ENCODE assay signal across 8 mouse cellular contexts in the genomic region with DNA sequence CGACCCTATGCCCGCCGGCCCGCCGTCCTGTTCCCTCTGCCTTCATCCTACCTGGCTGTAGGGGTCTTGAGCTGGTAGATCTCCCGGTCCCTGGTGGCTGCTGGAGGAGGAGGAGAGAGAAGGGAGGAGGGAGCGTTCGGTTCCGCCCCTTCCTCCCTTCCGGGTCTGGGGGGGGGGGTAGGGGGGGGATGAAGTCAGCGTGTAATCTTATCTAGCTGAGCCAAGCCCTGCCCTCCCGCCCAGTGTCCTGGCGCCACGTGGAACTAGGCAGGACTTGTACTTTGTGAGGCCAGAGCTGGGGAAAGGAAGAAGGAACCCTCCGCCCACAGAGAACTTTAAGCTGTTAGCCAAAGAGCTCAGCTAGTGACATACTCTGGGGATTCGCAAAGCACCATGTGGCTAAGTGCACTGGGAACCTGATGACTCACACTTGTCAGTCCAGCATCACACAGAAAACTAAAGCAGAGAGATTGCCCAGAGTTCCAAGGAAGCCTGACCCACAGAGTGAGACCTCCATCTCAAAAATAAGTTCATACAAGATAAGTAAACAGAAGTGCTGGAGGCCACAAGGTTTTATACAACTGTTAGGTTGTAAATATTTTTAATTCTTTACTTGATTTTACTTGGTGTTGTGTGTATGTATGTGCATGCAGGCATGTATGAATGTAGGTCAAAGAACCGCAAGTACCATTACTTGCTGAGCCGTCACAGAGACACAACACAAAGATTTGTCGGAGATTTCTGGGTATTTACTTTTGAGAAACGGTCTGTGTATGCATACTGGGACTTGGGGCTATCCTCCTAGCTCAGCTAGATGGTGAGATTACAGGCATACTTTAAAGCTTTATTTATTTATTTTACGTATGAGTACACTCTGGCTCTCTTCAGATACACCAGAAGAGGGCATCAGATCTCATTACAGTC. TPM values are rescaled to one million over a fixed set of nuclear protein-coding genes. Genes with fewer than 3 reads are reported as not detected.
DNase-seq lines count a peak whose midpoint lies in the region; ATAC-seq and TF ChIP-seq lines count a peak whose summit lies in the region.

A gene (minus strand): TSS at position 144 of the 924 bp plus-strand sequence.

- TF ChIP-seq CTCF in E14TG2a.4 (conservative IDR thresholded peaks at IDR 0.05; ENCODE audit: low read length): no peak
- peak; percentile 51 for TF ChIP-seq CTCF in liver, embryonic 14.5 days (IDR thresholded peaks at IDR 0.05; ENCODE audit: low read depth)

- ATAC-seq in heart, embryonic 15.5 days (replicated peaks; ENCODE audit: insufficient number of reproducible peaks, insufficient read depth, low FRiP score, low read depth): peak; percentile 93
- peak; percentile 90 for ATAC-seq in liver, embryonic 14.5 days (ENCODE audit: insufficient read depth)
- ATAC-seq in stomach, embryonic 15.5 days (ENCODE audit: insufficient read depth, low FRiP score, low read depth): peak; percentile 94

- H3K36me3 ChIP-seq in E14TG2a.4 (ENCODE audit: insufficient read depth, low read length): peaks cover 68% of the 10 kb centered on the region
- H3K36me3 ChIP-seq in forebrain, embryonic 10.5 days (replicated peaks): peaks cover 35% of the 10 kb centered on the region
- peaks cover 32% of the 10 kb centered on the region for H3K36me3 ChIP-seq in heart, embryonic 15.5 days
- no peaks in the 10 kb centered on the region; the same call in 1 of the 2 replicates for H3K36me3 ChIP-seq in liver, embryonic 14.5 days (replicated peaks; ENCODE audit: control insufficient read depth, insufficient read depth, low read depth)
- peaks cover 15% of the 10 kb centered on the region for H3K36me3 ChIP-seq in stomach, embryonic 15.5 days

- H3K4me2 ChIP-seq in heart, embryonic 15.5 days: peak within 1 kb of the TSS; percentile 67
- H3K4me2 ChIP-seq in liver, embryonic 14.5 days (ENCODE audit: low read depth): peak within 1 kb of the TSS; percentile 71
- peak within 1 kb of the TSS; percentile 76 for H3K4me2 ChIP-seq in stomach, embryonic 15.5 days

- peak; percentile 96 for DNase-seq in c-Kit-positive CD71-negative TER-119-negative erythroid progenitor cells, embryonic 14.5 days (ENCODE audit: low read depth)
- peak; percentile 93 for DNase-seq in forebrain, embryonic 10.5 days (ENCODE audit: extremely low spot score, low spot score)
- peak; percentile 96 for DNase-seq in kidney, postnatal 14 days
- DNase-seq in liver, embryonic 14.5 days (ENCODE audit: low read depth in 3 of 3, low spot score in 3 of 3): peak; percentile 90 to 94 (median 91)
- peak; percentile 93 for DNase-seq in neural tube, embryonic 10.5 days (ENCODE audit: extremely low spot score, low spot score)

- peak within 1 kb of the TSS; percentile 78 for H3K9ac ChIP-seq in heart, embryonic 15.5 days
- H3K9ac ChIP-seq in liver, embryonic 14.5 days (replicated peaks): peak within 1 kb of the TSS; percentile 78
- H3K9ac ChIP-seq in stomach, embryonic 15.5 days: peak within 1 kb of the TSS; percentile 69

- no peaks in the 10 kb centered on the region for H3K9me3 ChIP-seq in E14TG2a.4 (ENCODE audit: low read length)
- no peaks in the 10 kb centered on the region for H3K9me3 ChIP-seq in forebrain, embryonic 10.5 days
- no peaks in the 10 kb centered on the region for H3K9me3 ChIP-seq in heart, embryonic 15.5 days (replicated peaks)
- no peaks in the 10 kb centered on the region for H3K9me3 ChIP-seq in liver, embryonic 14.5 days (ENCODE audit: control insufficient read depth, low read length)
- H3K9me3 ChIP-seq in stomach, embryonic 15.5 days: no peaks in the 10 kb centered on the region

- peaks cover 77% of the 10 kb centered on the region for H3K4me1 ChIP-seq in E14TG2a.4 (replicated peaks; ENCODE audit: low read depth, low read length)
- H3K4me1 ChIP-seq in forebrain, embryonic 10.5 days: peaks cover 39% of the 10 kb centered on the region
- H3K4me1 ChIP-seq in heart, embryonic 15.5 days (replicated peaks): peaks cover 35% of the 10 kb centered on the region
- H3K4me1 ChIP-seq in liver, embryonic 14.5 days (replicated peaks; ENCODE audit: control insufficient read depth in 2 of 2, insufficient read depth in 2 of 2, low read length in 1 of 2): peaks cover 24 to 33% of the 10 kb centered on the region in 2 experiments
- H3K4me1 ChIP-seq in stomach, embryonic 15.5 days: peaks cover 19% of the 10 kb centered on the region; the same call in 1 of the 2 replicates

- TF ChIP-seq EP300 in liver, embryonic 14.5 days (IDR thresholded peaks at IDR 0.05; ENCODE audit: low read depth): peak; percentile 69

- peak within 1 kb of the TSS; percentile 77 for H3K4me3 ChIP-seq in E14TG2a.4 (replicated peaks; ENCODE audit: low read length)
- peak within 1 kb of the TSS; percentile 63 for H3K4me3 ChIP-seq in forebrain, embryonic 10.5 days
- H3K4me3 ChIP-seq in heart, embryonic 15.5 days: peak within 1 kb of the TSS; percentile 69
- peak within 1 kb of the TSS; percentile 71 to 76 for H3K4me3 ChIP-seq in liver, embryonic 14.5 days (ENCODE audit: insufficient read depth in 1 of 2, low read depth in 2 of 2, low read length in 2 of 2)
- H3K4me3 ChIP-seq in stomach, embryonic 15.5 days (replicated peaks): peak within 1 kb of the TSS; percentile 69

- WGBS in forebrain, embryonic 10.5 days: 9% methylated on average over 21 of the region's 21 CpGs
- 3% methylated on average over 21 of the region's 21 CpGs for WGBS in heart, embryonic 15.5 days
- WGBS in liver, embryonic 14.5 days (ENCODE audit: insufficient replicate concordance): 5% methylated on average over 17 of the region's 21 CpGs
- WGBS in stomach, embryonic 15.5 days: 2% methylated on average over 14 of the region's 21 CpGs

- H3K27ac ChIP-seq in forebrain, embryonic 10.5 days: peak within 1 kb of the TSS; percentile 86
- peak within 1 kb of the TSS; percentile 95 for H3K27ac ChIP-seq in heart, embryonic 15.5 days
- H3K27ac ChIP-seq in liver, embryonic 14.5 days: peak within 1 kb of the TSS; percentile 93
- H3K27ac ChIP-seq in stomach, embryonic 15.5 days: peak within 1 kb of the TSS; percentile 89

- no peaks in the 10 kb centered on the region for H3K27me3 ChIP-seq in E14TG2a.4 (ENCODE audit: insufficient read depth, low read length)
- H3K27me3 ChIP-seq in forebrain, embryonic 10.5 days (ENCODE audit: poor library complexity, severe bottlenecking): no peaks in the 10 kb centered on the region
- H3K27me3 ChIP-seq in heart, embryonic 15.5 days: no peaks in the 10 kb centered on the region
- no peaks in the 10 kb centered on the region for H3K27me3 ChIP-seq in liver, embryonic 14.5 days (ENCODE audit: control insufficient read depth, insufficient read depth, low read length)
- no peaks in the 10 kb centered on the region for H3K27me3 ChIP-seq in stomach, embryonic 15.5 days (replicated peaks)

RNA-seq across cellular contexts. Expression of the gene that starts here (rescaled TPM):
- 2.4 and 2.6 TPM in 2 replicates for polyA plus RNA-seq in forebrain, embryonic 10.5 days (2016; fragmentation: Nextera tagmentation; extraction: Ambion mirVana)
- 6.9 and 8.3 TPM in 2 replicates for polyA plus RNA-seq in heart, embryonic 15.5 days (2015; fragmentation: Nextera tagmentation; extraction: Ambion mirVana)
- polyA plus RNA-seq in liver, embryonic 14.5 days (2012; rRNA removed): 4.9 and 6.8 TPM in 2 replicates
- polyA plus RNA-seq in liver, embryonic 14.5 days (2014; fragmentation: Nextera tagmentation; extraction: Ambion mirVana): 3.4 and 3.8 TPM in 2 replicates
- 6.6 and 7.8 TPM in 2 replicates for polyA plus RNA-seq in stomach, embryonic 15.5 days (2015; fragmentation: Nextera tagmentation; extraction: Ambion mirVana)

Comparison
In these comparisons a context has a peak if more than half of its experiments do, and no peak if none do; other contexts are left out.
1. Peak in every context shown above with its lines: DNase-seq, ATAC-seq, H3K4me3 ChIP-seq and H3K27ac ChIP-seq.